Mouse (Mus musculus) heart, adult 2 months (tissue): ENCODE measurements around the gene Igfbp3.
A peak's percentile ranks its signal among the peaks of the same experiment; 100 is the strongest.

Experiments
- CTCF ChIP-seq: fragments of 200-600 bp; IDR thresholded peaks from 2 replicates; pipeline ENCODE4 v1.8.1; 2022; ENCODE audit warnings: antibody characterized with exemption, mild to moderate bottlenecking, moderate library complexity
- EP300 ChIP-seq: fragments of 200-500 bp; IDR thresholded peaks from 2 replicates; pipeline ENCODE4 v1.6.1; 2011; ENCODE audit warnings: low read depth, low read length, control low read depth; ENCODE audit not compliant: insufficient read depth
- POLR2A ChIP-seq: fragments of 200-500 bp; IDR thresholded peaks from 2 replicates; pipeline ENCODE4 v1.6.1; 2011; ENCODE audit warnings: mild to moderate bottlenecking, low read depth, low read length, control low read depth; ENCODE audit not compliant: insufficient read depth

DNA sequence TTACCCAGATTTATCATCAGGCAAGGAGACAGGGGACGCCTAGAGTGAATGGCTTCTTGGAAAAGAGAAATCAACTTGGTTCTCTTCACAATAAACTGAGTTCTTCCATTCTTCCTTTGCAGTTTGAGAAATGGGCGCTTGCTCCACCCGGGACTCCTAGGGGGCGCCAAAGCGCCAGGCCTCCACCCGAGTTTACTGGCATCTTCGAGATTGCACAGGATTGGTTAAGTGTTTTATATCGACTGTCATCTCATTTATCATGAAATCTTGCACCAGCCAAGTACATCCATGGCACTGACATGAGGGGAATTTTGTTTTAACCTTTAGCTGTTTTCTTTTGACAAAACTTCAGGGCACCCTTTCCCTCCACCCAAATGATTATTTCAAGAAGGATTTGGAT, 2.0 kb upstream of the Igfbp3 start:
- peak; percentile 91 for TF ChIP-seq CTCF
- TF ChIP-seq POLR2A, result no peak
- TF ChIP-seq EP300, result no peak
